Mouse (Mus musculus) T-helper 2 cell (primary cell): ENCODE measurements around the gene Armcx1.
"Not testable (repeated sequence)": the region's sequence is repeated elsewhere in the genome, so short reads cannot be mapped to it uniquely, and the experiment has no call there.

Experiments
- in situ Hi-C: fragments of 300-600 bp; cut with MboI, MseI; formaldehyde crosslinking; loops from one replicate; pipeline ENCODE4 v1.15.1; 2025; ENCODE audit warnings: high pct_unique_total_duplicates

The Armcx1 gene

GRCm38 (mm10) chrX:134717752-134718308 lies at the start of gene Armcx1:
TSS of gene Armcx1 (plus strand) at chrX:134717963.
- in situ Hi-C loops: no loop called here

GRCm38 (mm10) chrX:134675022-134675421 lies 42.7 kb upstream of the Armcx1 start:
- in situ Hi-C loops: no loop called here

- in situ Hi-C loops: no loop called here
These were observed 41.8 kb upstream of the Armcx1 start for GRCm38 (mm10) chrX:134675959-134676358.

- in situ Hi-C loops: no loop called here
These were observed 32.8 kb upstream of the Armcx1 start for GRCm38 (mm10) chrX:134684936-134685335.

- in situ Hi-C loops: no loop called here
These were observed 31.5 kb upstream of the Armcx1 start, which contains the start of gene Armcx4 for GRCm38 (mm10) chrX:134686267-134686666. TSS of gene Armcx4 (plus strand) at chrX:134686519.

- in situ Hi-C loops: no loop called here
These were observed 31.0 kb upstream of the Armcx1 start for GRCm38 (mm10) chrX:134686739-134687171.

- in situ Hi-C loops: no loop called here
These were observed 28.1 kb upstream of the Armcx1 start for GRCm38 (mm10) chrX:134689676-134690075.

- in situ Hi-C loops: no loop called here
These were observed 26.8 kb upstream of the Armcx1 start for GRCm38 (mm10) chrX:134690871-134691539.

GRCm38 (mm10) chrX:134691540-134691935 lies 26.2 kb upstream of the Armcx1 start:
- in situ Hi-C loops: no loop called here

- in situ Hi-C loops: no loop called here
These were observed 900 bp upstream of the Armcx1 start for GRCm38 (mm10) chrX:134716863-134717262.

GRCm38 (mm10) chrX:134718524-134718923 lies 761 bp downstream of the Armcx1 start:
- in situ Hi-C loops: no loop called here

- in situ Hi-C loops: not testable (repeated sequence)
These were observed 6.0 kb downstream of the Armcx1 start for GRCm38 (mm10) chrX:134723762-134724161.

GRCm38 (mm10) chrX:134729778-134730177 lies 12.0 kb downstream of the Armcx1 start:
- in situ Hi-C loops: loop anchor here (5.0 kb wide), 1 partner anchor 198 kb away; no protein-coding TSS in a partner anchor

- in situ Hi-C loops: no loop called here
These were observed 20.0 kb downstream of the Armcx1 start for GRCm38 (mm10) chrX:134737796-134738195.

GRCm38 (mm10) chrX:134739160-134739559 lies 21.4 kb downstream of the Armcx1 start:
- in situ Hi-C loops: no loop called here

GRCm38 (mm10) chrX:134741862-134742261 lies 24.1 kb downstream of the Armcx1 start:
- in situ Hi-C loops: no loop called here

GRCm38 (mm10) chrX:134746459-134746858 lies 28.7 kb downstream of the Armcx1 start:
- in situ Hi-C loops: no loop called here

- in situ Hi-C loops: loop anchor here (10.0 to 25.0 kb wide), 2 partner anchors 164 to 986 kb away; partner anchors contain the start of genes Armcx5, Gprasp1 and Tmsb15a
These were observed 33.2 kb downstream of the Armcx1 start, which contains the start of gene Armcx6 for GRCm38 (mm10) chrX:134750764-134751592. TSS of gene Armcx6 (minus strand) at chrX:134751417.

GRCm38 (mm10) chrX:134751910-134752309 lies 34.1 kb downstream of the Armcx1 start:
- in situ Hi-C loops: loop anchor here (10.0 to 25.0 kb wide), 2 partner anchors 163 to 985 kb away; partner anchors contain the start of genes Armcx5, Gprasp1 and Tmsb15a

- in situ Hi-C loops: loop anchor here (10.0 to 25.0 kb wide), 2 partner anchors 162 to 985 kb away; partner anchors contain the start of genes Armcx5, Gprasp1 and Tmsb15a
These were observed 34.8 kb downstream of the Armcx1 start for GRCm38 (mm10) chrX:134752584-134752983.

GRCm38 (mm10) chrX:134756434-134757292 lies 38.9 kb downstream of the Armcx1 start, which contains the start of gene Armcx3:
TSS of gene Armcx3 (plus strand) at chrX:134756595.
- in situ Hi-C loops: loop anchor here (10.0 to 25.0 kb wide), 2 partner anchors 158 to 981 kb away; partner anchors contain the start of genes Armcx5, Gprasp1 and Tmsb15a
